Mouse (Mus musculus) colon, adult 2 months (tissue): ENCODE results near the gene Gm21974. TPM values are rescaled to one million over a fixed set of nuclear protein-coding genes. Genes with fewer than 3 reads are reported as not detected.

Source experiments
- polyA plus RNA-seq: library from polyadenylated mRNA; depleted of rRNA; stranded (reverse); fragments of >200 nt; gene quantifications from 2 replicates; pipeline ENCODE4 v1.2.3, GENCODE M21; 2012; rRNA removed

Gm21974 gene
- polyA plus RNA-seq: not detected in 2 replicates

GRCm38 (mm10) chr7:127895442-127895841, at the start of gene Gm21974, which contains the start of gene Vkorc1:
Gm21974 (minus strand) TSS chr7:127895454.
Vkorc1 (minus strand) TSS chr7:127895617.

GRCm38 (mm10) chr7:127929923-127930322, 34.7 kb upstream of the Gm21974 start, which contains the start of gene Prss8:
Prss8 (minus strand) TSS chr7:127930104.

GRCm38 (mm10) chr7:127912190-127912871, 17.1 kb upstream of the Gm21974 start, which contains the start of gene Kat8:
Kat8 (plus strand) TSS chr7:127912516.

GRCm38 (mm10) chr7:127903971-127904796, 8.9 kb upstream of the Gm21974 start, which contains the start of gene Bckdk:
Bckdk (plus strand) TSS chr7:127904082.

GRCm38 (mm10) chr7:127890798-127891197, 4.5 kb downstream of the Gm21974 start, which contains the start of gene Prss53:
Prss53 (minus strand) TSS chr7:127890970.

GRCm38 (mm10) chr7:127876467-127877348, 18.5 kb downstream of the Gm21974 start, which contains the start of gene Zfp668:
Zfp668 (minus strand) TSS chr7:127876828.

GRCm38 (mm10) chr7:127876041-127876466, 19.2 kb downstream of the Gm21974 start, which contains the start of gene Zfp646:
Zfp646 (plus strand) TSS chr7:127876221.

Other genes with a start within 250 kb of the Gm21974 start
- gene Bcl7c, start 186.5 kb downstream of the Gm21974 start, polyA plus RNA-seq: 30.5 and 30.6 TPM in 2 replicates
- 17.1 and 23.7 TPM in 2 replicates for gene Ctf1, start 182.7 kb downstream of the Gm21974 start, polyA plus RNA-seq
- gene Ctf2, start 163.3 kb downstream of the Gm21974 start, polyA plus RNA-seq: not detected in 2 replicates
- 47.9 and 56.8 TPM in 2 replicates for gene Fbxl19, start 150.9 kb downstream of the Gm21974 start, polyA plus RNA-seq
- gene Orai3, start 125.6 kb downstream of the Gm21974 start, polyA plus RNA-seq: 35.4 and 46.9 TPM in 2 replicates
- gene Setd1a, start 118.8 kb downstream of the Gm21974 start, polyA plus RNA-seq: 8.2 and 9.2 TPM in 2 replicates
- 0.86 TPM in 1 of 2 replicates, not detected in the other for gene Gm49388, start 109.8 kb downstream of the Gm21974 start, polyA plus RNA-seq
- gene Hsd3b7, start 94.8 kb downstream of the Gm21974 start, polyA plus RNA-seq: 64.8 and 84.2 TPM in 2 replicates
- 61.1 and 76.4 TPM in 2 replicates for gene Stx4a, start 71.2 kb downstream of the Gm21974 start, polyA plus RNA-seq
- 3.9 and 4.8 TPM in 2 replicates for gene Stx1b, start 70.9 kb downstream of the Gm21974 start, polyA plus RNA-seq
- 20.2 and 20.8 TPM in 2 replicates for gene Zfp646, start 19.2 kb downstream of the Gm21974 start, polyA plus RNA-seq
- 6.5 and 7.7 TPM in 2 replicates for gene Zfp668, start 18.6 kb downstream of the Gm21974 start, polyA plus RNA-seq
- gene Prss53, start 4.5 kb downstream of the Gm21974 start, polyA plus RNA-seq: 5.0 and 5.2 TPM in 2 replicates
- 136 and 159 TPM in 2 replicates for gene Vkorc1, start 163 bp upstream of the Gm21974 start, polyA plus RNA-seq
- 74.3 and 95.0 TPM in 2 replicates for gene Bckdk, start 8.6 kb upstream of the Gm21974 start, polyA plus RNA-seq
- gene Kat8, start 17.1 kb upstream of the Gm21974 start, polyA plus RNA-seq: 9.7 and 12.9 TPM in 2 replicates
- gene Prss8, start 34.6 kb upstream of the Gm21974 start, polyA plus RNA-seq: 119 and 136 TPM in 2 replicates
- gene Prss36, start 51.3 kb upstream of the Gm21974 start, polyA plus RNA-seq: 7.5 and 10.7 TPM in 2 replicates
- gene Fus, start 72.0 kb upstream of the Gm21974 start, polyA plus RNA-seq: 156 and 158 TPM in 2 replicates
- gene Pycard, start 98.4 kb upstream of the Gm21974 start, polyA plus RNA-seq: 407 and 442 TPM in 2 replicates
- gene Trim72, start 108.5 kb upstream of the Gm21974 start, polyA plus RNA-seq: 18.5 and 21.0 TPM in 2 replicates
- gene Itgam, start 167.2 kb upstream of the Gm21974 start, polyA plus RNA-seq: 4.3 and 4.7 TPM in 2 replicates
- gene Gm49368, start 167.2 kb upstream of the Gm21974 start, polyA plus RNA-seq: 0.10 TPM in 1 of 2 replicates, not detected in the other
- 3.5 and 3.6 TPM in 2 replicates for gene Itgax, start 234.1 kb upstream of the Gm21974 start, polyA plus RNA-seq